Mouse (Mus musculus): ENCODE results near the gene Cbfa2t2.

DNA sequence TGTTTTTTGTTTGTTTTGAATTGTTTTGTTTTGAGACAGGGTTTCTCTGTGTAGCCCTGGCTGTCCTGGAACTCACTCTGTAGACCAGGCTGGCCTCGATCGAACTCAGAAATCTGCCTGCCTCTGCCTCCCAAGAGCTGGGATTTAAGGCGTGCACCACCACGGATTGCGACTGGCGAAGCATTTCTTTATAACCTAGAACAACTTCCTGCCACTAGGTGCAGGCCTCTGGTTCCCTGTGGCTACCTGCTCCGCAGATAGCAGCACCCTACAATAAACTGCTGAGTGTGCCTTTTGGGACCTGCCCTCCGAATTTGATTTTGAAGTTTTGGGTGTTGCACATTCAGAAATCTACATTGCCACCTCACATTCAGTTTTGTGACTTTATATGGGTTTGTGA is 11.5 kb downstream of the Cbfa2t2 start:
- TF ChIP-seq POLR2A (IDR thresholded peaks at IDR 0.05; ENCODE audit: insufficient read depth, low read depth, low read length) (no peak), CTCF (IDR thresholded peaks at IDR 0.05) (no peak)
